Mouse (Mus musculus) G1E (cell line): ENCODE data around the gene Bst2. TPM values are rescaled to one million over a fixed set of nuclear protein-coding genes. Genes with fewer than 3 reads are reported as not detected.
A peak's percentile ranks its signal among the peaks of the same experiment; 100 is the strongest.

Experiments
- ATAC-seq: 2 replicates; pipeline ENCODE4 v1.8.0; 2016; ENCODE audit warnings: mild to moderate bottlenecking; ENCODE audit not compliant: insufficient number of reproducible peaks, poor library complexity, low FRiP score, severe bottlenecking; ENCODE audit errors: extremely low read depth
- DNase-seq: peaks from one replicate; pipeline ENCODE4 v3.0.0; 2012; ENCODE audit warnings: low spot score
- H3K27me3 ChIP-seq: 2 replicates; pipeline ENCODE4 v1.6.1; 2012; ENCODE audit warnings: mild to moderate bottlenecking, low read length, inconsistent platforms; ENCODE audit not compliant: insufficient read depth
- H3K36me3 ChIP-seq: replicated peaks from 2 replicates; pipeline ENCODE3; 2012; ENCODE audit warnings: mild to moderate bottlenecking, inconsistent platforms
- H3K4me1 ChIP-seq: 2 replicates; pipeline ENCODE4 v1.6.1; 2012; ENCODE audit warnings: low read depth, low read length, inconsistent platforms, mixed read lengths; ENCODE audit not compliant: insufficient read depth
- H3K4me3 ChIP-seq: 2 replicates; pipeline ENCODE4 v1.5.1; 2012; ENCODE audit warnings: low read depth, mild to moderate bottlenecking, inconsistent platforms, low read length, moderate library complexity, mixed read lengths
- H3K9me3 ChIP-seq: replicated peaks from 2 replicates; pipeline ENCODE4 v1.6.1; 2012; ENCODE audit warnings: inconsistent platforms
- CTCF ChIP-seq: IDR thresholded peaks from 2 replicates; pipeline ENCODE4 v1.5.1; 2012; ENCODE audit warnings: low read depth, low read length, inconsistent platforms, mixed read lengths
- GATA1 ChIP-seq: IDR thresholded peaks from 2 replicates; pipeline ENCODE4 v1.6.1; 2012; ENCODE audit warnings: borderline replicate concordance, low read length, inconsistent platforms, mixed read lengths
- GATA2 ChIP-seq: IDR thresholded peaks from 2 replicates; pipeline ENCODE4 v1.6.1; 2012; ENCODE audit warnings: low read depth, low read length, inconsistent platforms, borderline replicate concordance
- POLR2AphosphoS5 ChIP-seq: IDR thresholded peaks from 2 replicates; pipeline ENCODE4 v1.6.1; 2012; ENCODE audit warnings: low read depth, low read length, inconsistent platforms; ENCODE audit not compliant: insufficient replicate concordance
- TAL1 ChIP-seq: conservative IDR thresholded peaks from 2 replicates; pipeline ENCODE4 v1.6.1; 2012; ENCODE audit warnings: low read depth, low read length, inconsistent platforms, mixed read lengths
- polyA plus RNA-seq: library from polyadenylated mRNA; stranded (reverse); fragments of >175 nt; gene quantifications from 2 replicates; pipeline ENCODE4 v1.2.3, GENCODE M21; 2012
- total RNA-seq, 2 experiments: library from RNA; stranded (forward) in 1 of 2; stranded (reverse) in 1 of 2; fragments of 200-1000 nt in 1 of 2; fragments of >200 nt in 1 of 2; fragmentation: Nextera tagmentation in 1 of 2; gene quantifications; 2 replicates each; pipeline ENCODE4 v1.2.3; 2014 to 2017

Gene Bst2
- total RNA-seq (2014; fragmentation: Nextera tagmentation) (6.3 and 8.0 TPM in 2 replicates), total RNA-seq (2017) (6.4 and 7.6 TPM in 2 replicates), polyA plus RNA-seq (44.0 and 59.6 TPM in 2 replicates)

GRCm38 (mm10) chr8:71537028-71537867 lies at the start of gene Bst2:
Bst2 (minus strand) TSS chr8:71537456.
- Histone ChIP-seq H3K9me3 (no peaks in the 10 kb centered on the region), H3K4me1 (peaks cover 49% of the 10 kb centered on the region), H3K4me3 (peak within 1 kb of the TSS; percentile 77), H3K36me3 (peaks cover 14% of the 10 kb centered on the region), H3K27me3 (no peaks in the 10 kb centered on the region)
- ATAC-seq = peak; percentile 83
- DNase-seq = peak; percentile 85
- TF ChIP-seq CTCF (no peak), GATA2 (no peak), GATA1 (no peak), TAL1 (no peak), POLR2AphosphoS5 (no peak)

DNA sequence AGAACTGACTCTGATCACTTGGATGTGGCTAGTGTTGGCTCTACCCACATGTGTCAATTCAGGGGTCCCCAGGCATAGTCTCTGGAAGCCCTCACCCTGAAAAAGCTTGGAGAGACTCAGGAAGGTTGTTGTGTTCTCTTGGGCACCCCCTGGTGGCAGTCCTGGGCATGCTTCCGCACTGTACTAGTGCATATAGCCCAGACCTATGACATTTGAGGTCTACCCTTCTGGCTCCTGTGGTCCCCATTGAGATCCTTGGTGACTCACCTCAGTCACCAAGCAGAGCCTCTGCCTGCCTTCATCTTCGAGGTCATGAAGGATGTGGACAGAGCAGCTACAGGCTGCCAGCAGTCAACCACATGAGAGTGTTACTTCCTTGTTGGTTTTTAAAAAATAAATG lies 49.6 kb upstream of the Bst2 start:
- ATAC-seq (no peak), DNase-seq (no peak)
- Histone ChIP-seq H3K4me3 (no peak overlapping the region), H3K4me1 (peaks cover 22% of the 10 kb centered on the region), H3K27me3 (peaks cover 10% of the 10 kb centered on the region), H3K36me3 (peaks cover 24% of the 10 kb centered on the region), H3K9me3 (no peaks in the 10 kb centered on the region)
- TF ChIP-seq TAL1 (no peak), CTCF (no peak), GATA1 (no peak), POLR2AphosphoS5 (no peak), GATA2 (no peak)

GRCm38 (mm10) chr8:71580201-71580600 lies 42.9 kb upstream of the Bst2 start:
- Histone ChIP-seq H3K4me3 (no peak overlapping the region), H3K4me1 (peaks cover 3% of the 10 kb centered on the region; the same call in 1 of the 2 replicates), H3K9me3 (no peaks in the 10 kb centered on the region), H3K27me3 (peaks cover 44% of the 10 kb centered on the region), H3K36me3 (no peaks in the 10 kb centered on the region)
- no peak for DNase-seq
- no peak for ATAC-seq
- TF ChIP-seq GATA2 (no peak), TAL1 (no peak), GATA1 (no peak), POLR2AphosphoS5 (no peak)

DNA sequence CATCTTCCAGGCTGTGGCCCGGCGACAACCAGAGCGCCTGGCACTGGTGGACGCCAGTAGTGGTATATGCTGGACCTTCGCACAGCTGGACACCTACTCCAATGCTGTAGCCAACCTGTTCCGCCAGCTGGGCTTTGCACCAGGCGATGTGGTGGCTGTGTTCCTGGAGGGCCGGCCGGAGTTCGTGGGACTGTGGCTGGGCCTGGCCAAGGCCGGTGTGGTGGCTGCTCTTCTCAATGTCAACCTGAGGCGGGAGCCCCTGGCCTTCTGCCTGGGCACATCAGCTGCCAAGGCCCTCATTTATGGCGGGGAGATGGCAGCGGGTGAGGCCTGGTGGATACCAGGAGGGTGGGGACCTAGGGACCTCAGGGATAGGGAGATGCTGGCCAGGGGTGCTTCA lies 42.2 kb upstream of the Bst2 start:
- Histone ChIP-seq H3K36me3 (no peaks in the 10 kb centered on the region), H3K9me3 (no peaks in the 10 kb centered on the region), H3K27me3 (peaks cover 46% of the 10 kb centered on the region), H3K4me1 (peaks cover 3% of the 10 kb centered on the region; the same call in 1 of the 2 replicates), H3K4me3 (no peak overlapping the region)
- no peak for ATAC-seq
- DNase-seq = no peak
- TF ChIP-seq POLR2AphosphoS5 (no peak), GATA2 (no peak), TAL1 (no peak), CTCF (no peak), GATA1 (no peak)

- no peaks in the 10 kb centered on the region for H3K36me3 ChIP-seq
- DNase-seq (no peak), ATAC-seq (no peak)
- H3K9me3 ChIP-seq = no peaks in the 10 kb centered on the region
- no peak for TF ChIP-seq GATA2
- TF ChIP-seq CTCF = no peak
- no peak for TF ChIP-seq POLR2AphosphoS5
- TF ChIP-seq TAL1 = no peak
- no peak for TF ChIP-seq GATA1
- no peak overlapping the region for H3K4me3 ChIP-seq
- 0 out of 2 replicates have a peak, but pooled peaks cover 3% of the 10 kb centered on the region for H3K4me1 ChIP-seq
- H3K27me3 ChIP-seq = peaks cover 46% of the 10 kb centered on the region
These were observed 41.8 kb upstream of the Bst2 start for GRCm38 (mm10) chr8:71579009-71579408.

- Histone ChIP-seq H3K4me3 (no peak overlapping the region), H3K9me3 (no peaks in the 10 kb centered on the region)
These were observed 40.7 kb upstream of the Bst2 start for GRCm38 (mm10) chr8:71577856-71578387.

More at GRCm38 (mm10) chr8:71577856-71578387, 40.7 kb upstream of the Bst2 start:
- TF ChIP-seq GATA1 (no peak), GATA2 (no peak), POLR2AphosphoS5 (no peak), CTCF (no peak), TAL1 (no peak)
- 0 out of 2 replicates have a peak, but pooled peaks cover 3% of the 10 kb centered on the region for H3K4me1 ChIP-seq
- ATAC-seq (no peak), DNase-seq (no peak)
- peaks cover 46% of the 10 kb centered on the region for H3K27me3 ChIP-seq
- H3K36me3 ChIP-seq = no peaks in the 10 kb centered on the region
